Mouse (Mus musculus): Measurements from ENCODE around the gene Ankrd36. TPM values are rescaled to one million over a fixed set of nuclear protein-coding genes. Genes with fewer than 3 reads are reported as not detected.

Ankrd36 gene
- total and polyA plus RNA-seq, 3 experiments = 0.40 to 1.5 (median 1.5) TPM

GRCm38 (mm10) chr11:5571856-5572255 lies 2.4 kb downstream of the Ankrd36 start:
- H3K4me1 ChIP-seq (ENCODE audit: insufficient read depth, low read depth, low read length) = peaks cover 67% of the 10 kb centered on the region
- TF ChIP-seq GATA2 (IDR thresholded peaks at IDR 0.05; ENCODE audit: borderline replicate concordance, low read depth, low read length) (no peak), POLR2AphosphoS5 (IDR thresholded peaks at IDR 0.05; ENCODE audit: insufficient replicate concordance, low read depth, low read length) (no peak), GATA1 (IDR thresholded peaks at IDR 0.05; ENCODE audit: borderline replicate concordance, low read length) (no peak), TAL1 (conservative IDR thresholded peaks at IDR 0.05; ENCODE audit: low read depth, low read length) (no peak), CTCF (IDR thresholded peaks at IDR 0.05; ENCODE audit: low read depth, low read length) (no peak)
- no peaks in the 10 kb centered on the region for H3K9me3 ChIP-seq (replicated peaks)
- DNase-seq (ENCODE audit: low spot score) (no peak), ATAC-seq (ENCODE audit: extremely low read depth, insufficient number of reproducible peaks, low FRiP score, poor library complexity, severe bottlenecking) (no peak)
- H3K27me3 ChIP-seq (ENCODE audit: insufficient read depth, low read length) = no peaks in the 10 kb centered on the region
- H3K36me3 ChIP-seq (replicated peaks) = no peaks in the 10 kb centered on the region
- no peak overlapping the region for H3K4me3 ChIP-seq (ENCODE audit: low read depth, low read length)

GRCm38 (mm10) chr11:5573821-5574220 lies 4.3 kb downstream of the Ankrd36 start:
- Histone ChIP-seq H3K4me3 (ENCODE audit: low read depth, low read length) (no peak overlapping the region; the same call in 1 of the 2 replicates), H3K4me1 (ENCODE audit: insufficient read depth, low read depth, low read length) (peaks cover 67% of the 10 kb centered on the region), H3K27me3 (ENCODE audit: insufficient read depth, low read length) (no peaks in the 10 kb centered on the region), H3K9me3 (replicated peaks) (no peaks in the 10 kb centered on the region), H3K36me3 (replicated peaks) (no peaks in the 10 kb centered on the region)
- ATAC-seq (ENCODE audit: extremely low read depth, insufficient number of reproducible peaks, low FRiP score, poor library complexity, severe bottlenecking) (peak; percentile 88), DNase-seq (ENCODE audit: low spot score) (peak; percentile 59)
- TF ChIP-seq TAL1 (conservative IDR thresholded peaks at IDR 0.05; ENCODE audit: low read depth, low read length) (peak; percentile 72), POLR2AphosphoS5 (IDR thresholded peaks at IDR 0.05; ENCODE audit: insufficient replicate concordance, low read depth, low read length) (no peak)

- Histone ChIP-seq H3K4me3 (ENCODE audit: low read depth, low read length) (no peak overlapping the region; the same call in 1 of the 2 replicates), H3K4me1 (ENCODE audit: insufficient read depth, low read depth, low read length) (peaks cover 62% of the 10 kb centered on the region), H3K27me3 (ENCODE audit: insufficient read depth, low read length) (no peaks in the 10 kb centered on the region), H3K9me3 (replicated peaks) (no peaks in the 10 kb centered on the region), H3K36me3 (replicated peaks) (no peaks in the 10 kb centered on the region)
- TF ChIP-seq GATA1 (IDR thresholded peaks at IDR 0.05; ENCODE audit: borderline replicate concordance, low read length) = no peak
- no peak for TF ChIP-seq POLR2AphosphoS5 (IDR thresholded peaks at IDR 0.05; ENCODE audit: insufficient replicate concordance, low read depth, low read length)
- no peak for TF ChIP-seq CTCF (IDR thresholded peaks at IDR 0.05; ENCODE audit: low read depth, low read length)
- TF ChIP-seq TAL1 (conservative IDR thresholded peaks at IDR 0.05; ENCODE audit: low read depth, low read length) = no peak
- TF ChIP-seq GATA2 (IDR thresholded peaks at IDR 0.05; ENCODE audit: borderline replicate concordance, low read depth, low read length) = no peak
- no peak for ATAC-seq (ENCODE audit: extremely low read depth, insufficient number of reproducible peaks, low FRiP score, poor library complexity, severe bottlenecking)
- no peak for DNase-seq (ENCODE audit: low spot score)
Observed at GRCm38 (mm10) chr11:5575046-5575445, 5.6 kb downstream of the Ankrd36 start.

- TF ChIP-seq CTCF (IDR thresholded peaks at IDR 0.05; ENCODE audit: low read depth, low read length) (no peak), POLR2AphosphoS5 (IDR thresholded peaks at IDR 0.05; ENCODE audit: insufficient replicate concordance, low read depth, low read length) (no peak), TAL1 (conservative IDR thresholded peaks at IDR 0.05; ENCODE audit: low read depth, low read length) (no peak), GATA1 (IDR thresholded peaks at IDR 0.05; ENCODE audit: borderline replicate concordance, low read length) (no peak), GATA2 (IDR thresholded peaks at IDR 0.05; ENCODE audit: borderline replicate concordance, low read depth, low read length) (no peak)
- no peak for DNase-seq (ENCODE audit: low spot score)
- Histone ChIP-seq H3K27me3 (ENCODE audit: insufficient read depth, low read length) (no peaks in the 10 kb centered on the region), H3K9me3 (replicated peaks) (no peaks in the 10 kb centered on the region), H3K4me3 (ENCODE audit: low read depth, low read length) (no peak overlapping the region), H3K4me1 (ENCODE audit: insufficient read depth, low read depth, low read length) (peaks cover 51% of the 10 kb centered on the region), H3K36me3 (replicated peaks) (no peaks in the 10 kb centered on the region)
- no peak for ATAC-seq (ENCODE audit: extremely low read depth, insufficient number of reproducible peaks, low FRiP score, poor library complexity, severe bottlenecking)
Observed at GRCm38 (mm10) chr11:5592336-5592735, 22.9 kb downstream of the Ankrd36 start.

GRCm38 (mm10) chr11:5595381-5595791 lies 25.9 kb downstream of the Ankrd36 start:
- no peaks in the 10 kb centered on the region for H3K9me3 ChIP-seq (replicated peaks)
- H3K4me1 ChIP-seq (ENCODE audit: insufficient read depth, low read depth, low read length) = peaks cover 42% of the 10 kb centered on the region
- ATAC-seq (ENCODE audit: extremely low read depth, insufficient number of reproducible peaks, low FRiP score, poor library complexity, severe bottlenecking) (peak; percentile 87), DNase-seq (ENCODE audit: low spot score) (peak; percentile 38)
- H3K27me3 ChIP-seq (ENCODE audit: insufficient read depth, low read length) = no peaks in the 10 kb centered on the region
- no peaks in the 10 kb centered on the region for H3K36me3 ChIP-seq (replicated peaks)
- peak overlapping the region; percentile 38; the same call in 1 of the 2 replicates for H3K4me3 ChIP-seq (ENCODE audit: low read depth, low read length)
- no peak for TF ChIP-seq CTCF (IDR thresholded peaks at IDR 0.05; ENCODE audit: low read depth, low read length)
- TF ChIP-seq TAL1 (conservative IDR thresholded peaks at IDR 0.05; ENCODE audit: low read depth, low read length) = peak; percentile 88
- TF ChIP-seq POLR2AphosphoS5 (IDR thresholded peaks at IDR 0.05; ENCODE audit: insufficient replicate concordance, low read depth, low read length) = no peak
- no peak for TF ChIP-seq GATA1 (IDR thresholded peaks at IDR 0.05; ENCODE audit: borderline replicate concordance, low read length)
- no peak for TF ChIP-seq GATA2 (IDR thresholded peaks at IDR 0.05; ENCODE audit: borderline replicate concordance, low read depth, low read length)

- ATAC-seq (ENCODE audit: extremely low read depth, insufficient number of reproducible peaks, low FRiP score, poor library complexity, severe bottlenecking) (no peak), DNase-seq (ENCODE audit: low spot score) (no peak)
- TF ChIP-seq CTCF (IDR thresholded peaks at IDR 0.05; ENCODE audit: low read depth, low read length) (no peak), TAL1 (conservative IDR thresholded peaks at IDR 0.05; ENCODE audit: low read depth, low read length) (peak; percentile 5; the same call in 1 of the 2 replicates)
- Histone ChIP-seq H3K4me1 (ENCODE audit: insufficient read depth, low read depth, low read length) (peaks cover 44% of the 10 kb centered on the region), H3K36me3 (replicated peaks) (no peaks in the 10 kb centered on the region), H3K9me3 (replicated peaks) (no peaks in the 10 kb centered on the region), H3K27me3 (ENCODE audit: insufficient read depth, low read length) (no peaks in the 10 kb centered on the region), H3K4me3 (ENCODE audit: low read depth, low read length) (peak overlapping the region; percentile 38; the same call in 1 of the 2 replicates)
Observed at GRCm38 (mm10) chr11:5595792-5596191, 26.3 kb downstream of the Ankrd36 start.

GRCm38 (mm10) chr11:5596756-5597155 lies 27.3 kb downstream of the Ankrd36 start:
- Histone ChIP-seq H3K4me1 (ENCODE audit: insufficient read depth, low read depth, low read length) (peaks cover 44% of the 10 kb centered on the region), H3K36me3 (replicated peaks) (no peaks in the 10 kb centered on the region), H3K27me3 (ENCODE audit: insufficient read depth, low read length) (no peaks in the 10 kb centered on the region), H3K9me3 (replicated peaks) (no peaks in the 10 kb centered on the region), H3K4me3 (ENCODE audit: low read depth, low read length) (no peak overlapping the region)
- TF ChIP-seq GATA1 (IDR thresholded peaks at IDR 0.05; ENCODE audit: borderline replicate concordance, low read length) (no peak), POLR2AphosphoS5 (IDR thresholded peaks at IDR 0.05; ENCODE audit: insufficient replicate concordance, low read depth, low read length) (no peak), CTCF (IDR thresholded peaks at IDR 0.05; ENCODE audit: low read depth, low read length) (no peak), TAL1 (conservative IDR thresholded peaks at IDR 0.05; ENCODE audit: low read depth, low read length) (no peak), GATA2 (IDR thresholded peaks at IDR 0.05; ENCODE audit: borderline replicate concordance, low read depth, low read length) (no peak)
- no peak for DNase-seq (ENCODE audit: low spot score)
- ATAC-seq (ENCODE audit: extremely low read depth, insufficient number of reproducible peaks, low FRiP score, poor library complexity, severe bottlenecking) = no peak

All from G1E (cell line).